Mouse (Mus musculus) ovary, postnatal 10 days (tissue): Measurements from ENCODE around the gene Arhgap42.

Experiments used
- DNase-seq: peaks from one replicate; pipeline ENCODE4 v3.0.0; 2022; ENCODE audit warnings: low spot score

Gene Arhgap42

DNA sequence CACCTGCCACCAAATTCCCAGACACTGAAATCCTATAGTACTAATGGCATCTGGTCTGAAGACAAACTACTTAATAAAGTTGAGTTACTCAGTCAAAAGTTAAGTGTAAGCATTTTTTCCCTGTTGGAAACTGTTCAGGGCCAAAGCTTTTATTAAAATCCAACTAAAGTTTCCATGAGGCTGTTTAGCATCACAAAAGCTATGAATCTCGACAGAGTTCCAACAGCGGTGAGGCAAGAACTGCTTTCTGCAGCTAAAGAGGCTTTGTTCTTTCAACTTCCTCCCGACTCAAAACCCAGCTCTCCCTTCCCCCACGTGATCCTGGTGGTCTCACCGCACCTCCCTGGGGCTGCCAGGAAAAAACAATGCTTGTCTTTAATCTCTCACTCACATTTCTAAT, 211.5 kb downstream of the Arhgap42 start:
- DNase-seq, result no peak

DNA sequence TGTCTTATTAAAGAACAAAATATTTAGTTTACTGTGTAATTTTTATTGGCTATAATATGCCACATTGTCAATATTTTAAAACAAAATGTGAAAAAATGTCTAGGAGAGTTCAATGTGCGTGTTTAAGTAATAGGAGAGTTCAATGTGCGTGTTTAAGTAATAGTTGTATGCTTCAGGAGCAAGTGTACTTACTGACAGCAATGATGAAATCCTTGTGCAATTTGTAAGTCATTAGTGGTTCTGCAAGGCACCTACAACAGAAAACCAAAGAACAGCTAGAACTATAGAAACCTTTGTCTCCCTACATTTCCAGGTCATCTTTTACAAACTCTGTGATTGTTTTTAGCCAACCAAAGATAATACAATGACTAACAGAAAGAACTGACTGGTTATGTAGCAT, 223.8 kb downstream of the Arhgap42 start:
- DNase-seq, result no peak

DNA sequence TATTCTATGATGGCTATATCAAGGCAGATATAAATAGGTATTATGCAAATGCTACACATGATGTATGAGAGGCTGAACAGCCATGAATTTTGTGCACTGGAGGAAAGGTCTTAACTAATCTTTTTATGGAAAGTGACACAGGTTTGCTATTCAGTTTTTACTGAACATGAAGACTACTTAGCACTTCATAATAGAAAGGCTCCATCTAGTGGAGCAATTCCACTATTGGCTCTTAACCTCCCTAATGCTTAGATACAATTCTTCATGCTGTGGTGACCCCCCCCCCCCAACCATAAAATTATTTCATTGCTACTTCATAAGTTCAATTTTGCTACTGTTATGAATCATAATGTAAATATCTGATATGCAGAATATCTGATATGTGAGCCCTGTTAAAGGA, 237.7 kb downstream of the Arhgap42 start:
- DNase-seq, result no peak

DNA sequence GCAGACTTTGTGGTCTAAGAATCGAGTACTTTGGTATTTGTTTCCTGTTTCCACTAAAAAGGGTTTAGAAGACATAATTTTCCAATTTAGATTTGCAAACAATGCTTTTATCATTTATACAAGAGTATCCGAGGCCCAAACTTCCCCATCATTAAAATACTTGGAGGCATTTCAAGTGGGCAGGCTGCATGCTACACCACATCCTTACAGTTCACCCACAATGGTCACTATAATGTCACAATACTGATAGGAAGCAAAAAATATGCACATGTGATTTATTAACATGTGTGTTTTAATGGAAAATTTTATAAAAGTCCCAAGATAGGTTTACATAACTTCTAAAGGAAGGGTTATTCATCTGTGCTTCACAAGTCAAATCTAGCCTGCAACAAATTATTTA, 242.4 kb downstream of the Arhgap42 start:
- DNase-seq, result no peak

DNA sequence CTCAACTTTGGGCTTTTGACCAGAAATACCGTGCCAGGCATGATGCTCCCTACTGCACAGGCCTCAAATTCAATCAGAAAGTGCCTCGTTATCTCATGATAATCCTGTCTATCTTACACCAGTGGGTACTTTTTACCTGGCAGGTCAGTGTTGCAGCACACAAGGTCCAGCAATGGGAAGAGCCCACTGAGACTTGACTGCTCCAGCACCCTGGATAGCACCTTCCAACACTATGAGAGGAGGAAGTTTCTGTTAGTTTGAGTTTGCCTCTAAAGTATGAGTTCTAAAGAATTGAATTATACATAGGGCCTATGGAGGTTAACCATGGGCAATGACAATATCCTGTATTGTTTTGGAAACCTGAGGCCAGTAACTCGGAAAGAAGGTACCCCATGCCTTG, 256.6 kb downstream of the Arhgap42 start:
- no peak for DNase-seq

DNA sequence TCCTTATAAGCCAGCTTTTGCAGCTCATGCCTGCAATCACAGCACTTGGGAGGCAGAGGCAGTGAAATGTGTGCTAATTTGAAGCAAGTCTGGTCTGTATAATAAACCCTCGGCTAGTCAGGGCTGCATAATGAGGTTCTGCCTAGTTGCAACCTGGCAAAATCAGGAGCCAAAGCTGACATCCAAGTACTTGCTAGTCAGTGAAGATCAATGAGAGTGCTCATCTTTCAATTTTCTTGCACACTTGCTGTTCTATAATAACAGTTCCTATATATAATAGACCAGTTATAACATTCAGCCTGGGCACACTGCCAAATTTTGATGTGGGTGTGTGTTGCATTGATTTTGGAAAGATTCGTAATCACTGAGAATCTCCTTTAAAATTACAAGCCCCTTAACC, 261.1 kb downstream of the Arhgap42 start:
- DNase-seq, result no peak

DNA sequence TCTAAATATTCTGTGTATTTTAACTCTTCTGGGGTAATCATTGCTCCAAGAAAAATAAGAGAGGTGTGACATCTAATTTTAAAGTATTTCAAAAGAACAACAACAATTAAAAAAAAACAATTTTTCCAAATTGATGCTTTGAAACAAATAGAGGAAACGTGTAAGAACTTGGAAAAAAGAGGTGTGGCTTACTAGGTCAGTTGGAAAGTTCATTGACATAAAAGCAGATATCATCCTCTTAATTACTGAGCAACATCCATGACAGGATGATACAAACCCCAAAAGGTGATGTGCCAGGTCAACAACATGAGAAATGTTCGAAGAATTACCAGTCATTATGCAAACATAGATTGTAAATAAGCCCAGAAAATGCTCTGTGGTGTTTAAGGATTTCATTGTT, 267.4 kb downstream of the Arhgap42 start, which contains the start of gene Gm16485:
Gene Gm16485, plus strand, starts transcription at position 301 of the 400 bp plus-strand sequence.
- DNase-seq, result no peak

DNA sequence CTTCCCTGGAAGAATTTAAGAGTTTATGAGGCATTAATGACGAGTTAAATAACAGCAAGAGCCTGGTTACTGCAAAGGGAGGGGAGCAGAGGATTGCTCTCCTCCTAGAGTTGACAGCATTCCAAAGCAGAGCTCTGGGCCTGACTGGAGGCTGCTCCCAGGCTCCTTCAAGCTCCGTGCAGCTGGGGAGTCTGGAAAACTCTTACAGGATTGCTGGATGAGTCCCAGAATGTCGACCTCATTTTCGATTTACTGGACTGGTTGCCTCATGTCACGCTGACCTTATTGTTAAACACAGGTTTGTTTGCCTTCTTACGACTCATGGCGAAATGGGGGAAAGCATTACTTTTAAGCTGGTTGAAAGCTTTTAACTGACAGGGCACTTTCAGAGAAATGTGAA, 268.7 kb downstream of the Arhgap42 start:
- DNase-seq, result peak; percentile 11

DNA sequence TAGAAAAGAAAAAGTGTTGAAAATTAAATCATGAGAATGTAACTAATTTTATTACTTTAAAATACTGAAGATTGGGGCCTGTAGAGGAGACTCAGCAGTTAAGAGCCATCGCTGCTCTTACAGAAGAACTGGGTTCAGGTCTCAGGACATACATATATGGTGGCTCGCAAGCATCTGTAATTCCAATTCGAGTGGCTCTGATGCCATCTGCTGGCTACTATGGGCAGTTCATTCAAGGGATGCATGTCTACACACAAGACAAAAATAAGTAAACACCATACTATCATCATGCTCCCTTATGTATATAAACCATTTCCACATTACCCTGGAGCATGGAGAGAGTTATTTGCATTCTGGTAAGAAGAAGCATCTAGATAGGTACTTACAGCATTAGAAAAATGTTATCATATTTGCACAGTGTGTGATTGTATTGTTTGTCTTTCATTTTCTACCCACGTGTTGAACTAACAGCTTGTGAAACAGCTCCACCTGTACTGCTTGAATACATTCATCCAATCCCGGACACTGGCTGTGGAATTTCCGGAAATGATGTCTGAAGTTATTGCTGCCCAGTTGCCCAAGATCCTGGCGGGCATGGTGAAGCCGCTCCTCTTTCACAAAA, 274.3 kb downstream of the Arhgap42 start:
- DNase-seq, result no peak

DNA sequence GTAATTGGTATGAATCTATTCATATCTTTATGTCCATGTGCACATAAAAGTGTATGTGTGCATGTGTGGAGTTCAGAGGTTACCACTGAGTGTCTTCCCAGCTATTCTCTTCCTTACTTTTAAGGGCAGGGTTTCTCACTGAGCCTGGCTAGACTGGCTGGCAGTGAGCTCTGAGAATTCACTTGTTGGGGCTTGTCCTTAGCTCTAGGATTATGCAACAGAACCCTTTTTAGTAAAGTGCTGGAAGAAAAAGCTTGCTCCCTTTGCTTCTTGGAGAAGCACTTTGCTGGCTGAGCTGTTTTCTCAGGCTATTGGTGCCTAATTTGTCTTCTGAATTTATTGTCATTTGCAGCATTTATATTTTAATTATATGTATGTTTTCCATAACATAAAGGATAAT, 285.6 kb downstream of the Arhgap42 start:
- no peak for DNase-seq
